Mouse (Mus musculus): ENCODE data around the gene Acvr1b. TPM values are rescaled to one million over a fixed set of nuclear protein-coding genes. Genes with fewer than 3 reads are reported as not detected.

Gene Acvr1b
- total and polyA plus RNA-seq, 2 experiments from 2014 or later: 17.4 to 80.4 TPM

DNA sequence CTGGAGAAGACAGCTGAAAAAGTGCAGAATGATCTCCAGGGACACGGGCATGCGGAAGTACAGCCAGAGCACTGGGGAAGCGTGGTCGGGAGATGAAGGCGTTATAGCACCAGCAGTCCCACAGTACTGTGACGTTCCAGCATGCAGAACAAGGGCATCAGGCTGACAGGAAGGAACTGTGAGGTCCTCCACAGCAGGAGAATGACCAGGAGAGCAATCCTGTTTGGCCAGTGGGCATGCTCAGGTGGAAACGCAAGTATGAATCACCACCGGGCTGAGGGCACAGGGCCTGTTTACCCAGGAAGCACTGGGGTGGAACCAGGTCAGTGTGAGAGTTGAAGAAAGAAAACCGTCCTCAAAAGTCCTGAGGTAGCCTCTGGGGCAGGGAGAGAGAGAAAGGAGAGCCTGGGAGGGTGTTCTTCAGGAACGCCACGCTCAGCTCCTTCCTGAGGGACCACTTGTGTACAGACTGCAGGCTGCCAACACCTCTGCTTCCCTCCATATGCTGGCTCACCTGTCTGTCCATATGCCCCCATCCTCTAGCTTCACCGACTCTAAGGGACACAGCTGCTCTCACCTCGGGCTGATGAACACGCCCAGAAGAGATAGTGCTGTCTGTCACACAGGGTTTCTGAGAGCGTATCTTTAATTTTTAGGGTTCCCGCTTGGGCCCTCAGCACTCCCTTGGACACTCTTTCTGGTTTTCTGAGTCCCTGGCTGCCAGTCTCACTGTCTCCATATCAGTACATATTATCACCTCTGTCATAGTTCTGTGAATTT lies 8.0 kb upstream of the Acvr1b start:
- H3K4me2 ChIP-seq (ENCODE audit: low read depth): no peak overlapping the region
- no peak overlapping the region for H3K4me3 ChIP-seq (ENCODE audit: low read depth, low read length)
- DNase-seq (no peak), ATAC-seq (no peak)
- WGBS: 72% methylated on average over 16 of the region's 16 CpGs
- no peak overlapping the region for H3K27ac ChIP-seq (ENCODE audit: low read depth, low read length)
- no peaks in the 10 kb centered on the region for H3K9me3 ChIP-seq (ENCODE audit: low read length)
- H3K4me1 ChIP-seq (ENCODE audit: insufficient read depth): peaks cover 17% of the 10 kb centered on the region
- H3K27me3 ChIP-seq (ENCODE audit: insufficient read depth, low read length): no peaks in the 10 kb centered on the region
- TF ChIP-seq CTCF (IDR thresholded peaks at IDR 0.05; ENCODE audit: low read depth): no peak
- H3K9ac ChIP-seq: no peak overlapping the region
- H3K36me3 ChIP-seq (ENCODE audit: insufficient read depth): no peaks in the 10 kb centered on the region

DNA sequence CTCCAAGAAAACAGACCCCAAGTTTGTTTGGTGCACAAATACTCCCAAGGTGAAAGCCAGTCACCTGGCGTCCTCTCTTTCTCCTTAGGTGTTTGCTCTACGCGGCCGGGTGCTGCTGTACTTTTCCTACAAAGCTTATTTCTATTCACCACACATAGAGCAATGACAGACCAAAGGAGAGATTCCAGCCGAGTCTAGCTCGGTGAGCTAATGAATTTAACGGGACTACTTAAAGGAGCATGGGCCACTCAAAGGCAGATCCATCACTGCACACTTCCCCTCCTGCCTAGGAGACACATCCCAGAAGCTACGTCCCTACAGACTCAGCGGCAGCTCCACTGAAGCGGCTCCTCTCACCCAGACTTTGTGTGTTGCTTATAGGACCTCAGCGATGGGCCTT lies 6.3 kb upstream of the Acvr1b start:
- H3K27ac ChIP-seq (ENCODE audit: low read depth, low read length): no peak overlapping the region
- H3K4me2 ChIP-seq (ENCODE audit: low read depth): no peak overlapping the region
- ATAC-seq: no peak
- no peaks in the 10 kb centered on the region for H3K9me3 ChIP-seq (ENCODE audit: low read length)
- no peaks in the 10 kb centered on the region for H3K36me3 ChIP-seq (ENCODE audit: insufficient read depth)
- WGBS: 64% methylated on average over 11 of the region's 11 CpGs
- DNase-seq: no peak
- H3K9ac ChIP-seq: no peak overlapping the region
- peaks cover 7% of the 10 kb centered on the region for H3K4me1 ChIP-seq (ENCODE audit: insufficient read depth)
- H3K4me3 ChIP-seq (ENCODE audit: low read depth, low read length): no peak overlapping the region
- no peak for TF ChIP-seq CTCF (IDR thresholded peaks at IDR 0.05; ENCODE audit: low read depth)
- H3K27me3 ChIP-seq (ENCODE audit: insufficient read depth, low read length): no peaks in the 10 kb centered on the region

- H3K9me3 ChIP-seq (ENCODE audit: low read length): no peaks in the 10 kb centered on the region
- no peak overlapping the region for H3K4me3 ChIP-seq (ENCODE audit: low read depth, low read length)
- H3K4me1 ChIP-seq (ENCODE audit: insufficient read depth): no peaks in the 10 kb centered on the region
- WGBS: 91% methylated on average over 5 of the region's 5 CpGs
- H3K4me2 ChIP-seq (ENCODE audit: low read depth): no peak overlapping the region
- ATAC-seq (no peak), DNase-seq (no peak)
- no peak overlapping the region for H3K27ac ChIP-seq (ENCODE audit: low read depth, low read length)
- no peak for TF ChIP-seq CTCF (IDR thresholded peaks at IDR 0.05; ENCODE audit: low read depth)
- no peak overlapping the region for H3K9ac ChIP-seq
- H3K36me3 ChIP-seq (ENCODE audit: insufficient read depth): no peaks in the 10 kb centered on the region
- H3K27me3 ChIP-seq (ENCODE audit: insufficient read depth, low read length): no peaks in the 10 kb centered on the region
Observed at GRCm38 (mm10) chr15:101169910-101170309, 4.0 kb upstream of the Acvr1b start.

DNA sequence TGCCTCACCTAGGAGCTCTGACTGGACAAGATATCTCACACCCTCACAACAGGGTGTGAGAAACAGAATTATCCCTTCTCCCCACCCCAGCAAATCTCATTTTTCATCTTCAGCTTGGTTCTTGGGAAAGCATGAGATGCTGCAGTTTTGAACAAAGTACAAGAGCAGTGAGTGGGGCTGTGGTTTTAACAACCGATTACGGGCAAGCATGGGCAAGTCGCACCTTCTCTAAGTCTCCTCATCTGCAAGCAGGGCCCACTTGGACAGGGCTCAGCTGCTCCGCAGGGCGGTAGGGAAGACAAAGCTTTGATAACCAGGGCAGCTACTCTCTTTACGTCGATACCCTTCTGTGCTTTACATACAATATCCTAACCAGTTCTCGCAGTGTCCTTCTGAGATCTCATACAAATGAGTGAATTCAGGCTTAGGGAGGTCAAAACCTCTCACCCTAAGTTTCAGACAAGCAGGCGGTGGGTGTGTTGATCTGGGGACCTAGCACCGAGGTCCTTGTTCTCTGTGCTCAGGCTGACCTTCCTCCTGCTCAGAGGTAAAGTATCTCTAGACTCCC lies 3.4 kb upstream of the Acvr1b start:
- Histone ChIP-seq H3K27me3 (ENCODE audit: insufficient read depth, low read length) (no peaks in the 10 kb centered on the region), H3K27ac (ENCODE audit: low read depth, low read length) (no peak overlapping the region), H3K9ac (no peak overlapping the region), H3K36me3 (ENCODE audit: insufficient read depth) (no peaks in the 10 kb centered on the region), H3K4me2 (ENCODE audit: low read depth) (no peak overlapping the region), H3K4me1 (ENCODE audit: insufficient read depth) (no peaks in the 10 kb centered on the region), H3K4me3 (ENCODE audit: low read depth, low read length) (no peak overlapping the region), H3K9me3 (ENCODE audit: low read length) (no peaks in the 10 kb centered on the region)
- no peak for ATAC-seq
- 83% methylated on average over 10 of the region's 10 CpGs for WGBS
- DNase-seq: no peak
- no peak for TF ChIP-seq CTCF (IDR thresholded peaks at IDR 0.05; ENCODE audit: low read depth)

- 77% methylated on average over 4 of the region's 4 CpGs for WGBS
Observed at GRCm38 (mm10) chr15:101171272-101171671, 2.6 kb upstream of the Acvr1b start.

GRCm38 (mm10) chr15:101172016-101172415 lies 1.9 kb upstream of the Acvr1b start:
- DNase-seq (no peak), ATAC-seq (no peak)
- Histone ChIP-seq H3K4me3 (ENCODE audit: low read depth, low read length) (no peak overlapping the region), H3K9me3 (ENCODE audit: low read length) (no peaks in the 10 kb centered on the region), H3K4me2 (ENCODE audit: low read depth) (no peak overlapping the region), H3K4me1 (ENCODE audit: insufficient read depth) (peaks cover 5% of the 10 kb centered on the region; the same call in 1 of the 2 replicates), H3K36me3 (ENCODE audit: insufficient read depth) (no peaks in the 10 kb centered on the region), H3K27ac (ENCODE audit: low read depth, low read length) (no peak overlapping the region), H3K9ac (no peak overlapping the region), H3K27me3 (ENCODE audit: insufficient read depth, low read length) (no peaks in the 10 kb centered on the region)
- no peak for TF ChIP-seq CTCF (IDR thresholded peaks at IDR 0.05; ENCODE audit: low read depth)
- WGBS: 85% methylated on average over 2 of the region's 2 CpGs

More at GRCm38 (mm10) chr15:101171272-101171671, 2.6 kb upstream of the Acvr1b start:
- H3K9ac ChIP-seq: no peak overlapping the region
- ATAC-seq (no peak), DNase-seq (no peak)
- H3K4me3 ChIP-seq (ENCODE audit: low read depth, low read length): no peak overlapping the region
- no peaks in the 10 kb centered on the region for H3K4me1 ChIP-seq (ENCODE audit: insufficient read depth)
- no peaks in the 10 kb centered on the region for H3K9me3 ChIP-seq (ENCODE audit: low read length)
- H3K4me2 ChIP-seq (ENCODE audit: low read depth): no peak overlapping the region
- H3K27ac ChIP-seq (ENCODE audit: low read depth, low read length): no peak overlapping the region
- no peaks in the 10 kb centered on the region for H3K36me3 ChIP-seq (ENCODE audit: insufficient read depth)
- no peak for TF ChIP-seq CTCF (IDR thresholded peaks at IDR 0.05; ENCODE audit: low read depth)
- no peaks in the 10 kb centered on the region for H3K27me3 ChIP-seq (ENCODE audit: insufficient read depth, low read length)

All from forebrain, postnatal 0 days (tissue).